Mouse (Mus musculus) testis, adult 2 months (tissue): Measurements from ENCODE around the gene Sp100. TPM values are rescaled to one million over a fixed set of nuclear protein-coding genes. Genes with fewer than 3 reads are reported as not detected.

ENCODE experiments used
- H3K27ac ChIP-seq: fragments of 200-500 bp; 2 replicates; pipeline ENCODE4 v1.5.1; 2012; ENCODE audit warnings: low read depth, low read length; ENCODE audit not compliant: control insufficient read depth, insufficient read depth
- H3K27me3 ChIP-seq: fragments of 200-500 bp; 2 replicates; pipeline ENCODE4 v1.6.1; 2012; ENCODE audit warnings: mild to moderate bottlenecking, low read length, moderate library complexity; ENCODE audit not compliant: control insufficient read depth, insufficient read depth
- H3K36me3 ChIP-seq: fragments of 200-500 bp; 2 replicates; pipeline ENCODE4 v1.6.1; 2012; ENCODE audit warnings: mild to moderate bottlenecking, low read length; ENCODE audit not compliant: control insufficient read depth, insufficient read depth
- H3K4me1 ChIP-seq: fragments of 200-500 bp; 2 replicates; pipeline ENCODE4 v1.6.1; 2012; ENCODE audit warnings: low read length; ENCODE audit not compliant: control insufficient read depth, insufficient read depth
- H3K4me3 ChIP-seq: fragments of 200-500 bp; 2 replicates; pipeline ENCODE4 v1.5.1; 2012; ENCODE audit warnings: low read depth, mild to moderate bottlenecking, low read length, moderate library complexity, mixed read lengths; ENCODE audit not compliant: control insufficient read depth
- CTCF ChIP-seq: fragments of 200-500 bp; IDR thresholded peaks from 2 replicates; pipeline ENCODE4 v1.5.1; 2012; ENCODE audit warnings: low read depth, mild to moderate bottlenecking, inconsistent platforms, low read length, moderate library complexity; ENCODE audit not compliant: control insufficient read depth, insufficient read depth, insufficient replicate concordance
- POLR2A ChIP-seq: fragments of 200-500 bp; IDR thresholded peaks from 2 replicates; pipeline ENCODE4 v1.6.1; 2012; ENCODE audit warnings: low read depth, mild to moderate bottlenecking, inconsistent platforms, low read length, moderate library complexity; ENCODE audit not compliant: control insufficient read depth
- polyA plus RNA-seq: library from polyadenylated mRNA; depleted of rRNA; stranded (reverse); fragments of >200 nt; gene quantifications from 2 replicates; pipeline ENCODE4 v1.2.3, GENCODE M21; 2012; rRNA removed

Gene Sp100
- polyA plus RNA-seq, 1 experiment = 1.1 TPM

- TF ChIP-seq POLR2A (no peak), CTCF (no peak)
- H3K27ac ChIP-seq = no peak overlapping the region
- no peaks in the 10 kb centered on the region for H3K36me3 ChIP-seq
- no peaks in the 10 kb centered on the region for H3K27me3 ChIP-seq
- H3K4me3 ChIP-seq = no peak overlapping the region
- peaks cover 2% of the 10 kb centered on the region; the same call in 1 of the 2 replicates for H3K4me1 ChIP-seq
These were observed 100.0 kb downstream of the Sp100 start for GRCm38 (mm10) chr1:85749829-85750228.

GRCm38 (mm10) chr1:85750650-85751049 lies 100.9 kb downstream of the Sp100 start:
- TF ChIP-seq POLR2A = no peak
- no peak for TF ChIP-seq CTCF
- H3K4me3 ChIP-seq = no peak overlapping the region
- no peak overlapping the region for H3K27ac ChIP-seq
- no peaks in the 10 kb centered on the region for H3K27me3 ChIP-seq
- peaks cover 2% of the 10 kb centered on the region; the same call in 1 of the 2 replicates for H3K4me1 ChIP-seq
- no peaks in the 10 kb centered on the region for H3K36me3 ChIP-seq

GRCm38 (mm10) chr1:85751494-85751893 lies 101.7 kb downstream of the Sp100 start:
- H3K4me1 ChIP-seq = peaks cover 2% of the 10 kb centered on the region; the same call in 1 of the 2 replicates
- no peaks in the 10 kb centered on the region for H3K27me3 ChIP-seq
- no peak overlapping the region for H3K27ac ChIP-seq
- no peaks in the 10 kb centered on the region for H3K36me3 ChIP-seq
- H3K4me3 ChIP-seq = no peak overlapping the region
- TF ChIP-seq CTCF (no peak), POLR2A (no peak)

GRCm38 (mm10) chr1:85751932-85752680 lies 102.3 kb downstream of the Sp100 start:
- peaks cover 2% of the 10 kb centered on the region; the same call in 1 of the 2 replicates for H3K4me1 ChIP-seq
- no peak overlapping the region for H3K27ac ChIP-seq
- no peak overlapping the region for H3K4me3 ChIP-seq
- no peaks in the 10 kb centered on the region for H3K36me3 ChIP-seq
- TF ChIP-seq CTCF (no peak), POLR2A (no peak)
- H3K27me3 ChIP-seq = no peaks in the 10 kb centered on the region

- TF ChIP-seq CTCF (no peak), POLR2A (no peak)
- H3K4me3 ChIP-seq = no peak overlapping the region
- H3K4me1 ChIP-seq = no peaks in the 10 kb centered on the region; the same call in 1 of the 2 replicates
- H3K27me3 ChIP-seq = no peaks in the 10 kb centered on the region
- H3K27ac ChIP-seq = no peak overlapping the region
- no peaks in the 10 kb centered on the region for H3K36me3 ChIP-seq
These were observed 107.9 kb downstream of the Sp100 start for GRCm38 (mm10) chr1:85757531-85758230.

- no peak overlapping the region for H3K4me3 ChIP-seq
- TF ChIP-seq CTCF = no peak
- TF ChIP-seq POLR2A = no peak
- no peaks in the 10 kb centered on the region; the same call in 1 of the 2 replicates for H3K4me1 ChIP-seq
- H3K27ac ChIP-seq = no peak overlapping the region
- H3K36me3 ChIP-seq = no peaks in the 10 kb centered on the region
- H3K27me3 ChIP-seq = no peaks in the 10 kb centered on the region
These were observed 108.6 kb downstream of the Sp100 start for GRCm38 (mm10) chr1:85758231-85758968.

GRCm38 (mm10) chr1:85758969-85759293 lies 109.1 kb downstream of the Sp100 start:
- Histone ChIP-seq H3K27ac (no peak overlapping the region), H3K36me3 (no peaks in the 10 kb centered on the region), H3K4me1 (no peaks in the 10 kb centered on the region; the same call in 1 of the 2 replicates), H3K27me3 (no peaks in the 10 kb centered on the region), H3K4me3 (no peak overlapping the region)
- TF ChIP-seq POLR2A (no peak), CTCF (no peak)

Other genes starting within 250 kb of the Sp100 start
- not detected in 2 replicates for gene G530012D18Rik, start 74.3 kb upstream of the Sp100 start, polyA plus RNA-seq
- 0.38 and 0.63 TPM in 2 replicates for gene Sp110, start 51.2 kb upstream of the Sp100 start, polyA plus RNA-seq
- 0.27 and 0.30 TPM in 2 replicates for gene Sp140, start 49.6 kb upstream of the Sp100 start, polyA plus RNA-seq
- 0.35 TPM in 1 of 2 replicates, not detected in the other for gene A630001G21Rik, start 128.7 kb downstream of the Sp100 start, polyA plus RNA-seq
- gene Cab39, start 143.5 kb downstream of the Sp100 start, polyA plus RNA-seq = 38.6 and 41.4 TPM in 2 replicates
- 69.6 and 72.5 TPM in 2 replicates for gene Itm2c, start 244.3 kb downstream of the Sp100 start, polyA plus RNA-seq